Mouse (Mus musculus) neural tube, embryonic 15.5 days (tissue): Measurements from ENCODE around the gene Slc11a2. TPM values are rescaled to one million over a fixed set of nuclear protein-coding genes. Genes with fewer than 3 reads are reported as not detected.

ENCODE experiments used
- ATAC-seq: fragments of 200-750 bp; cut with Nextera tagmentation; 2 replicates; pipeline ENCODE4 v1.8.0; 2017; ENCODE audit warnings: mild to moderate bottlenecking, moderate TSS enrichment, moderate library complexity; ENCODE audit not compliant: low FRiP score
- H3K27ac ChIP-seq: fragments of 300-500 bp; sonication (generic); replicated peaks from 2 replicates; pipeline ENCODE4 v1.5.1; 2015; ENCODE audit warnings: mild to moderate bottlenecking, inconsistent platforms
- H3K27me3 ChIP-seq: fragments of 300-500 bp; sonication (generic); replicated peaks from 2 replicates; pipeline ENCODE4 v1.6.1; 2015; ENCODE audit warnings: inconsistent platforms
- H3K36me3 ChIP-seq: fragments of 300-500 bp; sonication (generic); 2 replicates; pipeline ENCODE4 v1.6.1; 2015; ENCODE audit warnings: inconsistent platforms
- H3K4me1 ChIP-seq: fragments of 300-500 bp; sonication (generic); 2 replicates; pipeline ENCODE4 v1.6.1; 2015; ENCODE audit warnings: inconsistent platforms
- H3K4me2 ChIP-seq: fragments of 300-500 bp; sonication (generic); 2 replicates; pipeline ENCODE4 v1.6.1; 2015; ENCODE audit warnings: inconsistent platforms, mild to moderate bottlenecking, moderate library complexity
- H3K4me3 ChIP-seq: fragments of 300-500 bp; sonication (generic); replicated peaks from 2 replicates; pipeline ENCODE4 v1.5.1; 2015; ENCODE audit warnings: mild to moderate bottlenecking, inconsistent platforms
- H3K9ac ChIP-seq: fragments of 300-500 bp; sonication (generic); replicated peaks from 2 replicates; pipeline ENCODE4 v1.6.1; 2015; ENCODE audit warnings: mild to moderate bottlenecking, inconsistent platforms
- H3K9me3 ChIP-seq: fragments of 300-500 bp; sonication (generic); replicated peaks from 2 replicates; pipeline ENCODE4 v1.6.1; 2016; ENCODE audit warnings: inconsistent platforms
- WGBS: fragments of 180-500 bp; shearing (Covaris S2); methylation state at CpG from one replicate; pipeline ENCODE4 v1.1.7; 2015; ENCODE audit warnings: mixed read lengths; 5-methylcytosine and 5-hydroxymethylcytosine counted together
- polyA plus RNA-seq: library from polyadenylated mRNA; unstranded; fragments of >200 nt; fragmentation: Nextera tagmentation; extraction: Ambion mirVana; gene quantifications from 2 replicates; pipeline ENCODE4 v1.2.1, GENCODE M21; 2015

Slc11a2 gene
- polyA plus RNA-seq: 23.5 and 24.2 TPM in 2 replicates

- H3K4me2 ChIP-seq: peak within 1 kb of the TSS; percentile 93
- H3K9ac ChIP-seq: 0 out of 2 replicates have a peak within 1 kb of the TSS, but pooled peaks have one; percentile 30
- WGBS: 24% methylated on average over 17 of the region's 17 CpGs
- H3K27ac ChIP-seq: no peak within 1 kb of the TSS
- no peak for ATAC-seq
- peaks cover 23% of the 10 kb centered on the region for H3K27me3 ChIP-seq
- peaks cover 39% of the 10 kb centered on the region for H3K4me1 ChIP-seq
- no peaks in the 10 kb centered on the region for H3K9me3 ChIP-seq
- no peaks in the 10 kb centered on the region for H3K36me3 ChIP-seq
- peak within 1 kb of the TSS; percentile 65 for H3K4me3 ChIP-seq
These were observed at the start of gene Slc11a2 for GRCm38 (mm10) chr15:100424396-100425122. Slc11a2 (minus strand) TSS chr15:100425072.

GRCm38 (mm10) chr15:100473926-100474503 is 49.1 kb upstream of the Slc11a2 start:
- H3K4me1 ChIP-seq: peaks cover 13% of the 10 kb centered on the region
- no peak overlapping the region for H3K4me3 ChIP-seq
- H3K9me3 ChIP-seq: no peaks in the 10 kb centered on the region
- H3K27me3 ChIP-seq: no peaks in the 10 kb centered on the region
- H3K27ac ChIP-seq: no peak overlapping the region
- no peak overlapping the region for H3K9ac ChIP-seq
- WGBS: 79% methylated on average over 7 of the region's 7 CpGs
- H3K4me2 ChIP-seq: no peak overlapping the region
- H3K36me3 ChIP-seq: peaks cover 69% of the 10 kb centered on the region
- no peak for ATAC-seq

GRCm38 (mm10) chr15:100470037-100470436 is 45.2 kb upstream of the Slc11a2 start:
- peaks cover 31% of the 10 kb centered on the region for H3K36me3 ChIP-seq
- ATAC-seq: no peak
- H3K27ac ChIP-seq: no peak overlapping the region
- H3K4me1 ChIP-seq: peaks cover 29% of the 10 kb centered on the region
- H3K9ac ChIP-seq: peak overlapping the region; percentile 87
- H3K4me2 ChIP-seq: peak overlapping the region; percentile 86
- H3K4me3 ChIP-seq: peak overlapping the region; percentile 82
- H3K9me3 ChIP-seq: no peaks in the 10 kb centered on the region
- 68% methylated on average over 10 of the region's 10 CpGs for WGBS
- H3K27me3 ChIP-seq: no peaks in the 10 kb centered on the region

GRCm38 (mm10) chr15:100469189-100469545 is 44.3 kb upstream of the Slc11a2 start:
- ATAC-seq: peak; percentile 26
- under 1% methylated on average over 19 of the region's 19 CpGs for WGBS

GRCm38 (mm10) chr15:100468295-100469188 is 43.7 kb upstream of the Slc11a2 start, which contains the start of gene Letmd1:
Letmd1 (plus strand) TSS chr15:100469023.
- peak within 1 kb of the TSS; percentile 82 for H3K4me3 ChIP-seq
- H3K27ac ChIP-seq: peak within 1 kb of the TSS; percentile 92
- H3K9me3 ChIP-seq: no peaks in the 10 kb centered on the region
- H3K4me1 ChIP-seq: peaks cover 29% of the 10 kb centered on the region
- H3K36me3 ChIP-seq: peaks cover 16% of the 10 kb centered on the region
- peak within 1 kb of the TSS; percentile 86 for H3K4me2 ChIP-seq
- peak within 1 kb of the TSS; percentile 87 for H3K9ac ChIP-seq
- H3K27me3 ChIP-seq: no peaks in the 10 kb centered on the region
- WGBS: 2% methylated on average over 80 of the region's 84 CpGs
- ATAC-seq: peak; percentile 96

More at GRCm38 (mm10) chr15:100469189-100469545, 44.3 kb upstream of the Slc11a2 start:
- no peaks in the 10 kb centered on the region for H3K9me3 ChIP-seq
- H3K27ac ChIP-seq: peak overlapping the region; percentile 92
- peak overlapping the region; percentile 86 for H3K4me2 ChIP-seq
- H3K9ac ChIP-seq: peak overlapping the region; percentile 87
- no peaks in the 10 kb centered on the region for H3K27me3 ChIP-seq
- peaks cover 22% of the 10 kb centered on the region for H3K36me3 ChIP-seq
- peaks cover 29% of the 10 kb centered on the region for H3K4me1 ChIP-seq
- peak overlapping the region; percentile 82 for H3K4me3 ChIP-seq

- WGBS: 38% methylated on average over 8 of the region's 8 CpGs
These were observed 42.9 kb upstream of the Slc11a2 start for GRCm38 (mm10) chr15:100467738-100468137.

GRCm38 (mm10) chr15:100465432-100465831 is 40.6 kb upstream of the Slc11a2 start:
- Histone ChIP-seq H3K4me2 (no peak overlapping the region), H3K27ac (no peak overlapping the region), H3K36me3 (no peaks in the 10 kb centered on the region), H3K4me1 (peaks cover 30% of the 10 kb centered on the region), H3K27me3 (no peaks in the 10 kb centered on the region), H3K9me3 (no peaks in the 10 kb centered on the region), H3K9ac (no peak overlapping the region), H3K4me3 (no peak overlapping the region)
- no peak for ATAC-seq
- WGBS: 83% methylated on average over 2 of the region's 2 CpGs

More at GRCm38 (mm10) chr15:100467738-100468137, 42.9 kb upstream of the Slc11a2 start:
- Histone ChIP-seq H3K36me3 (peaks cover 8% of the 10 kb centered on the region; the same call in 1 of the 2 replicates), H3K4me1 (peaks cover 29% of the 10 kb centered on the region), H3K9ac (no peak overlapping the region), H3K27me3 (no peaks in the 10 kb centered on the region), H3K9me3 (no peaks in the 10 kb centered on the region), H3K4me2 (peak overlapping the region; percentile 86), H3K27ac (no peak overlapping the region), H3K4me3 (peak overlapping the region; percentile 82)
- no peak for ATAC-seq

GRCm38 (mm10) chr15:100463712-100464111 is 38.8 kb upstream of the Slc11a2 start:
- Histone ChIP-seq H3K4me2 (no peak overlapping the region), H3K9ac (no peak overlapping the region), H3K27ac (no peak overlapping the region), H3K4me3 (no peak overlapping the region), H3K36me3 (no peaks in the 10 kb centered on the region), H3K4me1 (peaks cover 20% of the 10 kb centered on the region), H3K27me3 (no peaks in the 10 kb centered on the region), H3K9me3 (no peaks in the 10 kb centered on the region)
- no peak for ATAC-seq
- 24% methylated on average over 6 of the region's 6 CpGs for WGBS

- no peak overlapping the region for H3K4me2 ChIP-seq
- ATAC-seq: no peak
- WGBS: 70% methylated on average over 5 of the region's 5 CpGs
- H3K27ac ChIP-seq: no peak overlapping the region
- H3K4me1 ChIP-seq: peaks cover 14% of the 10 kb centered on the region
- H3K9ac ChIP-seq: no peak overlapping the region
- no peaks in the 10 kb centered on the region for H3K27me3 ChIP-seq
- H3K36me3 ChIP-seq: no peaks in the 10 kb centered on the region
- no peaks in the 10 kb centered on the region for H3K9me3 ChIP-seq
- H3K4me3 ChIP-seq: no peak overlapping the region
These were observed 37.2 kb upstream of the Slc11a2 start for GRCm38 (mm10) chr15:100462086-100462485.

GRCm38 (mm10) chr15:100461646-100462045 is 36.8 kb upstream of the Slc11a2 start:
- Histone ChIP-seq H3K4me2 (no peak overlapping the region), H3K9me3 (no peaks in the 10 kb centered on the region), H3K27ac (no peak overlapping the region), H3K4me1 (peaks cover 12% of the 10 kb centered on the region), H3K27me3 (no peaks in the 10 kb centered on the region), H3K9ac (no peak overlapping the region), H3K36me3 (no peaks in the 10 kb centered on the region), H3K4me3 (no peak overlapping the region)
- no peak for ATAC-seq
- 74% methylated on average over 9 of the region's 9 CpGs for WGBS

- H3K4me2 ChIP-seq: 0 out of 2 replicates have a peak overlapping the region, but pooled peaks have one; percentile 27
- 12% methylated on average over 12 of the region's 12 CpGs for WGBS
- no peaks in the 10 kb centered on the region for H3K27me3 ChIP-seq
- no peak for ATAC-seq
- H3K4me3 ChIP-seq: no peak overlapping the region
- no peak overlapping the region for H3K27ac ChIP-seq
- no peak overlapping the region for H3K9ac ChIP-seq
- H3K36me3 ChIP-seq: no peaks in the 10 kb centered on the region
- H3K9me3 ChIP-seq: no peaks in the 10 kb centered on the region
- peaks cover 9% of the 10 kb centered on the region for H3K4me1 ChIP-seq
These were observed 36.1 kb upstream of the Slc11a2 start for GRCm38 (mm10) chr15:100460942-100461341.
